Mouse (Mus musculus) lung, postnatal 25 days (tissue): ENCODE results near the gene Hist1h2ae.
A peak's percentile ranks its signal among the peaks of the same experiment; 100 is the strongest.
"Not testable (repeated sequence)": the region's sequence is repeated elsewhere in the genome, so short reads cannot be mapped to it uniquely, and the experiment has no call there.

Experiments used
- DNase-seq: peaks from one replicate; pipeline ENCODE4 v3.0.0; 2022; ENCODE audit warnings: low spot score

Hist1h2ae gene

DNA sequence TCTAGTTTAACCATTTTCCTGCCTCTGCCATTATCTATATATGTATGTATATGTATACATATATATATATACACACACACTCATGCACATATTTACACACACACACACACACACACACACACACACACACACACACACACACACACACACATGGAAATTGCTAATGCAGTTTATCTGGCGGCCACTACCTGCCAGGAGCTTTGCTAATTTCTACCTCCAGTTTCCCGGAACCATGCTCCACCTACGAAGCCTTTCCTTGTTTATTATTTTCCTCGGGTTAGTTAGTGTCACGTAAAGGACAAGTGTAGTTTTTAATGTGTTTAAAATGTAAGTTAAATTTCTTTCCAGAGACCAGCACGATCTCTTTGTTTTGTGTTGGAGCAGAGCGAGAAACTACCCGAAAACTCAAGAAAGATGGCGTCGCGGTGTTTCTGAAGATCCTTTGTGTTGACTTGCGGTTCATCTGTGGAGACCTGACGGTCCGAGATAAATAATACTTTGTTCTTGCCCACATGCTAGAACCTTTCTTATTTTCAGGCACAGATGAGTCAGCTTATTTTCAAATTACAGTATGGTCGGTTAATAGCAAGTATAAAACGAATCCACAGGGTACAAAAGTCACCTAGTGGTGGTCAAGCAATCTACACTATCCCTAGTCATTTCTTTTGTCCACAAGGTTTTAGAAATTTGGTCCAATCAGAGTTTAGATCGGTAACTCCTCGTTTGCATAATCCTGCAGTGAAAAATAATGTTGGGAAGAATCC lies 8.1 kb downstream of the Hist1h2ae start:
- DNase-seq = no peak

DNA sequence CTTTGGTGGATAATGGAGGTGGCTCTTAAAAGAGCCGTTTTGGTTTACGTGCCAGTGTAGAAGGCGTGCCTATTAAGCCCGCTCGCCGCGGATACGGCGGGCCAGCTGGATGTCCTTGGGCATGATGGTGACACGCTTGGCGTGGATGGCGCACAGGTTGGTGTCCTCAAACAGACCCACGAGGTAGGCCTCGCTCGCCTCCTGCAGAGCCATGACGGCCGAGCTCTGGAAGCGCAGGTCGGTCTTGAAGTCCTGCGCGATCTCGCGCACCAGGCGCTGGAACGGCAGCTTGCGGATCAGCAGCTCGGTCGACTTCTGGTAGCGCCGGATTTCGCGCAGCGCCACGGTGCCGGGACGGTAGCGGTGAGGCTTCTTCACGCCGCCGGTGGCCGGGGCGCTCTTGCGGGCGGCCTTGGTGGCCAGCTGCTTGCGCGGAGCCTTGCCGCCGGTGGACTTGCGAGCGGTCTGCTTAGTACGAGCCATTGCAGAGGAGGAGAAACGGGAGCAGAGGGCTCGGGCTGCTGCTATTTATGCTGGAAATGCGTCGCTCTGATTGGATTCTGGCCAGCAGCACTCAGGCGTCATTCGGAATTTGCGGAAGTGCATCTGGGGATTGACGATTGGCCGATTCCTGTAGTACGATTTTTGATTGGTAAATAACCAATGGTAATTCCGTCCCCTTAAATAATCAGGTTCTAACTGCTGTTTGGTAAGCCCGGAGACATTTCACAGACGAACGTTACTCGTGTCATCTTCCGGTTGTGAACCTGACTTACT lies 8.9 kb downstream of the Hist1h2ae start, which contains the start of gene Hist1h3e:
Gene Hist1h3e, minus strand, starts transcription at position 487 of the 777 bp plus-strand sequence.
- DNase-seq = peak; percentile 96

DNA sequence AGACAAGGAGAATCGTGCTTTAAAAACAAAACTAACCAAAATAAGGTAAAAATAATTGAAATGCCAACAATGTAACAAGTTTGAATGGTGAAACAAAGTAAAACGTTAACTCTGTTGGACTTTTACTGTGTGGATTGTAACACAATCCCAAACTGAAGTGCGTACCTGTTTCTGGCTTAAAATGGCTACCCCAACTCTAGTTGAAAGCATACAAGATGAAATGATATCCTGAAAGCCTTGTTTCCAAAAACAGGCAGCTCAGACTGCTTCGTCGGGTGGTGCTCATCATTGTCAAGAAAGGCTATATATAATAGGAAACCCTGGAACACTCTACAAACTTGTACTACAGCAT lies 9.5 kb downstream of the Hist1h2ae start:
- not testable (repeated sequence) for DNase-seq

DNA sequence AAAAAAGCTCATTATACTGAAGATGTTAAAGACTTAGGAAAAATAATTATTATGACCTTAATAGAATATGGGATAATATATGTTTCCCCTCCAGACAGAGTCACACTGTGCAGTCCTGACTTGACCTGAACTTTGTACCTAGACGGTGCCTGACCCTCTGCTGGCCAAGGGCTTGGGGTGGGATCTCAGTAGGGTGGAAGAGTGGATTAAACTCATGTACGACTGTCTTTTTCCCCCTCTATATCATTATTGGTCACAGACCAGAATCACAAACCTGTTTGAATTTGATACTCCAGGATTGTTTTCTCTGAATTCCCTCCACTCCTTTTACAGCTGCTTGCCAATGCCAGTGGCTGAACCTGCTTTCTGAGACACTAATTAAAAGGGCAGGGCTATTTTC lies 10.3 kb downstream of the Hist1h2ae start:
- DNase-seq = not testable (repeated sequence)

DNA sequence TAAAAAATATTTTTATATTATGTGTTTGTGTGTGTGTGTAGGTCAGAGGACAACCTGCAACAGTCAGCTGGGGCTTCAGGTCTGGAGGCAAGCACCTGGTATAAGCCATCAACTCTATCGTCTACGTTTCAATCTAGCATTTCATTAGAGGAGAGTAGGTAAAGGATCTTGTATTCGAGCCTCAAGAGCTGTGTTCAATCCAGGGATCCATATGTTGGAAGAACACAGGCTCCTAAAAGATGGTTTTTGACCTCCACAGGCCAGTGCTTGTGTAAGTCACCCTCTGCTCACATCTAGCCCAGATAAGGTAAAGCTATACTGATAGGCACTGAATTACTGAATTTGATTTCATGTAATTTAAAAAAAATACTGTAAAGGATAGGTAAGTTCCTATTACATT lies 14.1 kb downstream of the Hist1h2ae start:
- no peak for DNase-seq

DNA sequence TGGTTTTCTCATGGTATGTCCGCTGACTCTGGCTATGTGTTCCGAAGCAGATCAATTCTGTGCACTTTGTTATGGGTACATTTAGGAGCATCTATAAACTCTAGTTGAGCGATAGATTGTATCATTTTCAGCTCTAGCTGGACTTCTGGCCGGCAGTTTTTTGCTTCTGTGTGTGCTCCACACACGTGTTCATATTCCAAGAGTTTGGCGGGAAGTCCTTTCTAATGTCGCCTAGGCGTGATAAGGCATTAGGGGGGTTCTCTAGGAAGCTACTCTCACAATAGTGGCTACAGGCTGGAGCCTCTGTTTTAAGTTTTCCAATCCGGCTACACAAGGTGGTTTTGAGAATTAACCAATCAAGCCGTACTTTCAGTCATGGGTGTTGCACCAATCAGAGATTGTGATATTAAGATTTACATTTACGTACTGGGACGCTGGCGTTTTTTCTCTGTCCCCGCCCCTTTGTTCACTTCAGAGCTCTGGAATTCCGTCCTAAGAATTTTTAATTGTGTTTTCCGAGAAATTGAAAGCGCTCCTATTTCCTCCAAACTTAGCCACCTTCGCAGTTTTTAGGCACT lies 15.1 kb downstream of the Hist1h2ae start:
- peak; percentile 92 for DNase-seq

DNA sequence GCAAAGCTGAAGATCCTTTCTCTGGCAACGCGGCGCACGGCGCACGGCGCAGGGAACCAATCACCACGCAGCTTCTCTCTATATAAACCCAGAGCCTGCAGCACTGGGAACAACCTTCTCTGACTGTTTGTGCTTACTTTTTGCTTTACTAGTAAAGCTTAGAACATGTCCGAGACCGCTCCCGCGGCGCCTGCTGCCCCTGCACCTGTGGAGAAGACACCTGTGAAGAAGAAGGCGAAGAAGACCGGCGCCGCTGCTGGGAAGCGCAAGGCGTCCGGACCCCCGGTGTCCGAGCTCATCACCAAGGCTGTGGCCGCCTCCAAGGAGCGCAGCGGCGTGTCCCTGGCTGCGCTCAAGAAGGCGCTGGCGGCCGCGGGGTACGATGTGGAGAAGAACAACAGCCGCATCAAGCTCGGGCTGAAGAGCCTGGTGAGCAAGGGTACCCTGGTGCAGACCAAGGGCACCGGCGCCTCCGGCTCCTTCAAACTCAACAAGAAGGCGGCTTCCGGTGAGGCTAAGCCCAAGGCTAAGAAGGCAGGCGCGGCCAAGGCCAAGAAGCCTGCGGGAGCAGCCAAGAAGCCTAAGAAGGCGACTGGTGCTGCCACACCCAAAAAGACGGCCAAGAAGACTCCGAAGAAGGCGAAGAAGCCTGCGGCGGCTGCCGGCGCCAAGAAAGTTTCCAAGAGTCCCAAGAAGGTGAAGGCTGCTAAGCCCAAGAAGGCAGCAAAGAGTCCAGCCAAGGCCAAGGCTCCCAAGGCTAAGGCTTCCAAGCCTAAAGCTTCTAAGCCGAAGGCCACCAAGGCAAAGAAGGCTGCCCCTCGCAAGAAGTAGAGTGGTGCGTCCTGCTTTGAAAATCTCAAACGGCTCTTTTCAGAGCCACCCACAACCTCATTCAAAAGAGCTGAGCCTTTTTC lies 15.8 kb downstream of the Hist1h2ae start:
- peak; percentile 80 for DNase-seq

DNA sequence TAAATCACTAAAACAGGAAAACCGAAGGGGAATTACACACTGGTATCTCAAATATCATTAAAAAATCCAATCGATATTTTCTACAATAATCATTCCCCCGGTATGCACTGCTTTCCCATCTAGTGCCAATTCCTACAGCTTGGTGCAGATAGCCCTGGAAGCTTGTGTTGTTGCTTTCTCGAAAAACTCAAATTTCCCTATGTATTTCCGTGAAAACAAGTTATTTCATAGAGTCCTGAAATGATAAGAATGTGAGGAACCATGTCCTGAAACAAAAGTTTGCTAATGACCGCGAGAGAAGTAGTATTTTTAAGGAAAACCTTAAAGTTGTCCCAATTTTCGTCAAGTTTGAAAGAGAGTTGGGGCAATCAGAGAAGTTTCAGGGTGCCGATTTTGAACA lies 16.6 kb downstream of the Hist1h2ae start:
- DNase-seq = no peak

DNA sequence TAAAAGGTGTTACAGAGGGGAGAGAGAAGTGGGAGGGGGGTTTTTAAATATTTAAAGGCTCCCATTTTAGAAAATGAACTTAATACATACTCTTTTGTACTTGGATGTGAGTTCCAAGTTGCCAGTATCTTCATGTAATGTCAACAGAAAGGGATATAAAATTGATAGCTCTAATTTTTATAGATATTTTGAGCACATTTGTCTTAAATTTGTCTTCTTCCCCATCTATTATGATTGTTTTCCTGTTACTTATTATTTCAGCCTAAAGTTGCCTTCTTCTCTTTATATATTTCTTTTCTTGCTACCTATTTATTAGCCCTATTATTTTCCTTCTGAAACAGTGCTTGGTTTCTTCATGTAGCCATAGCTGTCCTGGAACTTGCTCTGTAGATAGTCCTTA lies 18.1 kb downstream of the Hist1h2ae start, which contains the start of gene Hist1h1d:
Gene Hist1h1d, plus strand, starts transcription at position 301 of the 400 bp plus-strand sequence.
- DNase-seq = no peak

DNA sequence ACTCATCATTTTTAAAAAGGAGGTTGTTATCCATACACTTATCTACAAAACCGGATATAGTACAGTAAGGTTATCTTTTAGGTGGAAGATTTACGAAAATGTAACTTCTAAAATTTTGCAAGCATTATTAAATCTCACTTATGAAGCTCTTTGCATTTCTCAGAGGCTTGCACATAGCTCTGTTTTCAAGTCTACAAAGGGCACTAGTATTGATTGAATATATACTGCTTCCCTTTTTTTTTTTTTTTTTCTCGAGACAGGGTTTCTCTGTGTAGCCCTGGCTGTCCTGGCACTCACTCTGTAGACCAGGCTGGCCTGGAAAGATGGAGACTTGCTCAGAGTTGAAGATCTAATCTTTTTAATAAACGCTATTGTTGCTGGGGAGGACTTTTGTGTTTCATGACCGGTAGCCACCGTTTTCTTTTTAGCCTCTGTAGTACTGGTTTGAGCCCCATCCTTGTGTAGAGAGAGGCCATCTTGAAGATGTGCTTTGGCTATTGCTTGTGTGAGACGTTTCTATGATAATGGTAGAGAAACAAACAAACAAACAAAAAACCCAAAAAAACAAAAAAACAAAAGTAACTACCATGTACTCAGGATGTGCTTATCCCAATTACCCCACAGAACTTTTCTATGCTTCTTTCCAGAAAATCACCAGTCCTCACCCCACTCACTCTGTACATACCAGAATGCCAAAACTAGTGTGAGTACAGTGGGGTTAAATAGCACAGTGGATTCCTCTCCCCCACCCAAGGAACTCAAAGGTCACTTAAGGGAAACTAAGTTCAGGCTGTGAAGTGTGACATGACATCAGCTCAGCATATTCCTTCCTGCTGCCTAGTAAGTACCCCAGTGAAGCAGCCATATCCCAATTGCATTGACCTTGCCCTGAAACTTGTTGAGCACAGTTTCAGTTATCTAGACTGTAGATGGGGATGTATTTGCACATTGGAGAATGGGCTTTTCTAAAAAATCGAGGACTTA lies 18.8 kb downstream of the Hist1h2ae start:
- no peak for DNase-seq

DNA sequence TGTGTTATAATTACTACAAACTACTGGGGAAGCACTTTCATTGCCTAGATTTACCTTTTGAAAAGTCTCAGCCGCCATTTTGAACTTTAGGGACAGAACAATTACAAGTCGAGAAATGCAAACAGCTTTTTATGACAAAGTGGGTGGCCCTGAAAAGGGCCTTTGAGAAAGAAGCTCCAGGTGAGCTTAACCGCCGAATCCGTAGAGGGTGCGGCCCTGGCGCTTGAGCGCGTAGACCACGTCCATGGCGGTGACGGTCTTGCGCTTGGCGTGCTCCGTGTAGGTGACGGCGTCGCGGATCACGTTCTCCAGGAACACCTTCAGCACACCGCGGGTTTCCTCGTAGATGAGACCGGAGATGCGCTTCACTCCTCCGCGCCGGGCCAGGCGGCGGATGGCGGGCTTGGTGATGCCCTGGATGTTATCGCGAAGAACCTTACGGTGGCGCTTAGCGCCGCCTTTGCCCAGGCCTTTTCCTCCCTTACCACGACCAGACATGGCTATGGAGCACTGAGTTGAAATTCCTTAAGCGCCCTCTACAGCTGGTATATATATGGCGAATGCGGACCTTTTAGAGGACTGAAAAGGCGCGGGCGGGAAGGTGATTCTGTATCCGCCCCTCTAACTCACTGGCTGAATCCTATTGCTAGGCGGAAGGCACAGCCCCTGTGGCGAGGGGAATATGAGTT lies 19.7 kb downstream of the Hist1h2ae start, which contains the start of gene Hist1h4f:
Gene Hist1h4f, minus strand, starts transcription at position 503 of the 689 bp plus-strand sequence.
- DNase-seq = peak; percentile 89

DNA sequence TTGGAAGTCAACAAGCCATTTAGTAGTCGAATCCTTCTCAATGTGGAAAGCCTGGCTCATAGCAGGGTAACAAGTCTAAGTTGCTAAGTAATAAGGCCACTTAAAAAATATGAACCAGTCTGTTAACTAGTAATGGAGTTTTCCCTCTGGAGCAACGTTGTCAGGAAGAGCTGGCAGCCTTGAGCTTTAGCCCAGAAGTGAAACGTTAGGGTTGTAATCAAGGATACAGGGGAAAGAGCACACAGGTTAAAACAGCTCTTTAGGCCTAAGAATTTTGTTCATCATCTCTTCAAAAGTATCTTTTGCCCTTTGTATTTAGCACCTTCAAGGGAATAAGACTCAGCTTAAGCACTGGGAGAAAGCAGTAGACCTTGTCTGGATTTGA lies 20.3 kb downstream of the Hist1h2ae start:
- DNase-seq = no peak

DNA sequence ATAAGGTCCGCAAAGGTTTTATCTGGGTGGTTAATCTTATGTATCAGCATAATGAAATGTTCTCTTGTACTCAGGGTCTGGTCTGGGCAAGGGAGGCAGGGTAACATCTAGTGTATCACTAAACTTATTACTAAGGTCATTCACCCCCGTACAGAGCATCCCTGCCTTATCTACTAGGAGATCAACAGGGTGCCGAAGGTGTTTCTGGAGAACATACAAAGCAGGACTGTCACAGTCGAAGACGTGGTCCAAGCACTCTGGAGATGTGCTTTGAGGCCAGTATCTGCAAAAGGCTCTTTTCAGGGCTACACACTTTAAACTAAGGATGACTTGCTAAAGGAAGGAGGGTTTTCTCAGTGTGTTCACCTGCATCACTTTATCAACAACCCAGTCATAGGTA lies 24.3 kb downstream of the Hist1h2ae start:
- no peak for DNase-seq

DNA sequence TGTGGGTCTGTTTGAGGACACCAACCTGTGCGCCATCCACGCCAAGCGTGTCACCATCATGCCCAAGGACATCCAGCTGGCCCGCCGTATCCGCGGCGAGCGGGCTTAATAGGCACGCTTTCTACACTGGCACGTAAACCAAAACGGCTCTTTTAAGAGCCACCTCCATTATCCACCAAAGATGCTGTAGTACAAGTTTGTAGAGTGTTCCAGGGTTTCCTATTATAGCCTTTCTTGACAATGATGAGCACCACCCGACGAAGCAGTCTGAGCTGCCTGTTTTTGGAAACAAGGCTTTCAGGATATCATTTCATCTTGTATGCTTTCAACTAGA lies 26.3 kb downstream of the Hist1h2ae start:
- not testable (repeated sequence) for DNase-seq

DNA sequence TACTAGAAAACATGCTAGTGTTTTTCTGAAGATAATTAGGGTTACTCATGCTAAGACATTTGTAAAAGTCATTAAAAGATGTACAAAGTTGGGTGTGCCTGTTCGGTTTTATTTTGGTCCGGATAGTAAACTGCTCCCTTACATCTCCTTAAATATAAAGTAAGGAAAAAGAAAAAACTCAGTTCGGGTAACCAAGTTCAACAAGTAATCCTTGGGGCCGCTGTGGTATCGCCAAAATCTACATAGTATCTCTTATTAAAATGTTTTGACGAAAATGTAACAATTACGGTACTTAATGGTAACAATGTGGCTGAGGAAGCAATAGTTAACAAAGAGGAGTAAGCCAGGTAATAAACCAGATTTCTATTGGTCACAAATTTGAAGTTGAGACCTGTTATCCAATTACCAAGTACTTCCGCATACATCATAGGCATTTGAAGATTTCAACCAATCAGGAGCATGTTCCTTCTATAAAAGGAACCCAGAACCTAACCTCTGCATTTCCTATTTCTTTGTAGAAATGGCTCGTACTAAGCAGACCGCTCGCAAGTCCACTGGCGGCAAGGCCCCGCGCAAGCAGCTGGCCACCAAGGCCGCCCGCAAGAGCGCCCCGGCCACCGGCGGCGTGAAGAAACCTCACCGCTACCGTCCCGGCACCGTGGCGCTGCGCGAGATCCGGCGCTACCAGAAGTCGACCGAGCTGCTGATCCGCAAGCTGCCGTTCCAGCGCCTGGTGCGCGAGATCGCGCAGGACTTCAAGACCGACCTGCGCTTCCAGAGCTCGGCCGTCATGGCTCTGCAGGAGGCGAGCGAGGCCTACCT lies 26.8 kb downstream of the Hist1h2ae start, which contains the start of gene Hist1h3f:
Gene Hist1h3f, plus strand, starts transcription at position 88 of the 822 bp plus-strand sequence.
- peak; percentile 95 for DNase-seq

DNA sequence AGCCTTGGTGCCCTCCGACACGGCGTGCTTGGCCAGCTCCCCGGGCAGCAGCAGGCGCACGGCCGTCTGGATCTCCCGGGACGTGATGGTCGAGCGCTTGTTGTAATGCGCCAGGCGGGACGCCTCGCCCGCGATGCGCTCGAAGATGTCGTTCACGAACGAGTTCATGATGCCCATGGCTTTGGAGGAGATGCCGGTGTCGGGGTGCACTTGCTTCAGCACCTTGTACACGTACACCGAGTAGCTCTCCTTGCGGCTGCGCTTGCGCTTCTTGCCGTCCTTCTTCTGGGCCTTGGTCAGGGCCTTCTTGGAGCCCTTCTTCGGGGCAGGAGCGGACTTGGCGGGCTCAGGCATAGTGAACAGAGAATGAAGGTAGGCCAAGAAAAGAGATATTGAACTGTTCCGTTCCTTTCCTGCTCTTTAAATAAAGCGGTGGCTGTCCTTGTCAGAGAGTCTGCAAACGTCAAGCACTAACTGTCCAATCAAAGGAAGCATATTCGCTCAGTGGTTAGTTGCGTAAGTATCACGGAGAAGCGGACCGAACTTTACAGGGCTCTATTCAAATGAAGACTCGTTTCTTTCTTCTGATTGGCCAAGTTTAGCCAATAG lies 27.9 kb downstream of the Hist1h2ae start, which contains the start of gene Hist1h2bh:
Gene Hist1h2bh, minus strand, starts transcription at position 394 of the 609 bp plus-strand sequence.
- peak; percentile 93 for DNase-seq

DNA sequence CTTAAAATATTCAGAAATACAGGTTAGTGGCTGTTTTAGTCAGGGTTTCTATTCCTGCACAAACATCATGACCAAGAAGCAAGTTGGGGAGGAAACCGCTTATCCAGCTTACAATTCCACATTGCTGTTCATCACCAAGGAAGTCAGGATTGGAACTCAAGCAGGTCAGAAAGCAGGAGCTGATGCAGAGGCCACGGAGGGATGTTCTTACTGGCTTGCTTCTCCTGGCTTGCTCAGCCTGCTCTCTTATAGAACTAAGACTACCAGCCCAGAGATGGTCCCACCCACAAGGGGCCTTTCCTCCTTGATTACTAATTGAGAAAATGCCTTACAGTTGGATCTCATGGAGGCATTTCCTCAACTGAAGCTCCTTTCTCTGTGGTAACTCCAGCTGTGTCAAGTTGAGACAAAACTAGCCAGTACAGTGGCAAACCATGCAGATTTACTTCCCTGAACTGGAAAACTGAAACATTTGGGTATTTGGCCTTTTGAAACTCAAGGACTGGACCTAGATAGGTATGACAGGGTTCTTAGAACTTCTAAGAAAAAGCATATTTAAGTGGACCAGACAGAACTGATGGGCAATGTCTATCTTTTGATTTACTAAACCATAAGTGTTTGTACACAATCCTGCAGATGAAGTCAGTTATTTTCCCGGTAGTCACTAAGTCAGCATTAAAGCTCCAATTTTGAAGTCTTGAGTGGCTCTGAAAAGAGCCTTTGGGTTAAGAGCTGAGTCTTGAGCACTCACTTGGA lies 28.6 kb downstream of the Hist1h2ae start:
- not testable (repeated sequence) for DNase-seq

DNA sequence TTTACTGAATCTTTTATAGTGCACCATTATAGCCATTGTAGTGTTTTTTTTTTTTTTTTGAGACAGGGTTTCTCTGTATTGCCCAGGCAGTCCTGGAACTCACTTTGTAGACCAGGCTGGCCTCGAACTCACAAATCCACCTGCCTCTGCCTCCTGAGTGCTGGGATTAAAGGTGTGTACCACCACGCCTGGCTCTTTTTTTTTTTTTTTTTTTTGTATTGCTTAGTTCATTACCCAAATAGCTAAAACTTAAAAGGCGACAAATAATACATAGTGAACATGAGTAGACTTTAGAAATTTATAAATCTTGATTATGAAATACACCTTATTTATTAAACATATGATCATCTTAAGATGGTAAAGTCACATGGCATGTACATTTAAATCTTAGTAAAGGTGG lies 29.5 kb downstream of the Hist1h2ae start:
- DNase-seq = no peak
